ENCODE assay signal across 30 mouse cellular contexts in genomic region chr13:92964213-92964743, GRCm38 (mm10).
DNase-seq lines count a peak whose midpoint lies in the region; ATAC-seq lines count a peak whose summit lies in the region.
"Had no signal": no experiment of that assay in that cellular context is flagged by ENCODE, and none has a peak within 500 bp of the region (broad histone marks: within the 10 kb centered on the region; RNA-seq: fewer than 3 reads in every experiment).

No protein-coding gene starts in this region.

- no peak overlapping the region for H3K4me3 ChIP-seq in forebrain, embryonic 15.5 days
- H3K4me3 ChIP-seq: erythroblast, embryonic 14.5 days; heart, adult 2 months; heart, embryonic 12.5 days; hindbrain, embryonic 10.5 days; hindbrain, embryonic 15.5 days; kidney, embryonic 15.5 days; limb, embryonic 12.5 days; liver, embryonic 15.5 days; lung, embryonic 15.5 days; midbrain, embryonic 13.5 days had no signal

- no peaks in the 10 kb centered on the region for H3K4me1 ChIP-seq in forebrain, embryonic 15.5 days
- H3K4me1 ChIP-seq: hindbrain, embryonic 15.5 days; kidney, embryonic 15.5 days; limb, embryonic 12.5 days; liver, embryonic 15.5 days; lung, embryonic 15.5 days; midbrain, embryonic 13.5 days had no signal

- H3K4me2 ChIP-seq in forebrain, embryonic 15.5 days (replicated peaks) = no peak overlapping the region
- H3K4me2 ChIP-seq: heart, embryonic 12.5 days; hindbrain, embryonic 15.5 days; kidney, embryonic 15.5 days; limb, embryonic 12.5 days; liver, embryonic 15.5 days; lung, embryonic 15.5 days; midbrain, embryonic 13.5 days had no signal

- intact Hi-C loops in heart, postnatal 36 days (cut with DNase I) = no loop called here

- DNase-seq in heart, adult 11 months = peak; percentile 43
- no peak for DNase-seq in heart, postnatal 36 days
- peak; percentile 11 for DNase-seq in ZHBTc4 (ENCODE audit: low read depth, low spot score)
- no peak for DNase-seq in thymus, postnatal 4 days
- DNase-seq in left cerebral cortex, adult 11 months (ENCODE audit: low spot score) = no peak
- DNase-seq: adrenal gland, postnatal 10 days; cerebellum, adult 18-20 months; cerebellum, postnatal 10 days; forebrain, postnatal 0 days; gastrocnemius, postnatal 25 days; heart, adult 2 months; kidney, adult 11 months; kidney, postnatal 25 days; right cerebral cortex, adult 18-20 months; right cerebral cortex, postnatal 4 days; thymus, postnatal 14 days had no signal

- H3K9ac ChIP-seq in forebrain, embryonic 15.5 days (replicated peaks) = no peak overlapping the region
- H3K9ac ChIP-seq: forebrain, postnatal 0 days; heart, embryonic 12.5 days; hindbrain, embryonic 15.5 days; kidney, embryonic 15.5 days; limb, embryonic 12.5 days; liver, embryonic 15.5 days; lung, embryonic 15.5 days; midbrain, embryonic 13.5 days had no signal

- no peak overlapping the region for H3K27ac ChIP-seq in forebrain, embryonic 15.5 days (replicated peaks)
- H3K27ac ChIP-seq: heart, adult 2 months; hindbrain, embryonic 10.5 days; hindbrain, embryonic 15.5 days; kidney, embryonic 15.5 days; limb, embryonic 12.5 days; liver, embryonic 15.5 days; lung, embryonic 15.5 days; midbrain, embryonic 13.5 days had no signal

- H3K27me3 ChIP-seq in forebrain, embryonic 15.5 days = no peaks in the 10 kb centered on the region
- H3K27me3 ChIP-seq: heart, embryonic 12.5 days; hindbrain, embryonic 15.5 days; kidney, embryonic 15.5 days; limb, embryonic 12.5 days; liver, embryonic 15.5 days; lung, embryonic 15.5 days; midbrain, embryonic 13.5 days had no signal

- no peaks in the 10 kb centered on the region for H3K9me3 ChIP-seq in forebrain, embryonic 15.5 days
- H3K9me3 ChIP-seq: heart, embryonic 12.5 days; hindbrain, embryonic 10.5 days; hindbrain, embryonic 15.5 days; kidney, embryonic 15.5 days; limb, embryonic 12.5 days; liver, embryonic 15.5 days; lung, embryonic 15.5 days; midbrain, embryonic 13.5 days had no signal

- no peaks in the 10 kb centered on the region for H3K36me3 ChIP-seq in forebrain, embryonic 15.5 days
- H3K36me3 ChIP-seq: heart, embryonic 12.5 days; hindbrain, embryonic 10.5 days; hindbrain, embryonic 15.5 days; kidney, embryonic 15.5 days; limb, embryonic 12.5 days; liver, embryonic 15.5 days; lung, embryonic 15.5 days; midbrain, embryonic 13.5 days had no signal

- WGBS in forebrain, embryonic 15.5 days = 84% methylated on average over 5 of the region's 5 CpGs

- peak; percentile 95 to 97 for ATAC-seq in hematopoietic stem cell, adult 5-6 weeks (replicated peaks in 1 of 2; ENCODE audit: insufficient read depth in 1 of 2, low FRiP score in 2 of 2, low TSS enrichment in 1 of 2, low read depth in 1 of 2, poor library complexity in 2 of 2, severe bottlenecking in 2 of 2)
- ATAC-seq in neutrophil, adult 5-6 weeks (ENCODE audit: extremely low read depth, insufficient number of reproducible peaks, low FRiP score, poor library complexity, severe bottlenecking) = 0 out of 2 replicates have a peak, but pooled peaks have one; percentile 19
- ATAC-seq in forebrain, embryonic 15.5 days (replicated peaks) = no peak
- ATAC-seq: CD4-positive, CD25-positive, alpha-beta regulatory T cell, adult 4 months; forebrain, postnatal 0 days; inflammation-experienced regulatory T-cells, adult 6 months; midbrain, embryonic 13.5 days had no signal

Comparison
In these comparisons a context has a peak if more than half of its experiments do, and no peak if none do; other contexts are left out.
1. DNase-seq: peak in heart, adult 11 months (single experiment) and ZHBTc4 (single experiment); none in heart, postnatal 36 days (0 of 2), thymus, postnatal 4 days (single experiment) and left cerebral cortex, adult 11 months (single experiment).